Mouse (Mus musculus): ENCODE data around the gene Nfyc.

The Nfyc gene

DNA sequence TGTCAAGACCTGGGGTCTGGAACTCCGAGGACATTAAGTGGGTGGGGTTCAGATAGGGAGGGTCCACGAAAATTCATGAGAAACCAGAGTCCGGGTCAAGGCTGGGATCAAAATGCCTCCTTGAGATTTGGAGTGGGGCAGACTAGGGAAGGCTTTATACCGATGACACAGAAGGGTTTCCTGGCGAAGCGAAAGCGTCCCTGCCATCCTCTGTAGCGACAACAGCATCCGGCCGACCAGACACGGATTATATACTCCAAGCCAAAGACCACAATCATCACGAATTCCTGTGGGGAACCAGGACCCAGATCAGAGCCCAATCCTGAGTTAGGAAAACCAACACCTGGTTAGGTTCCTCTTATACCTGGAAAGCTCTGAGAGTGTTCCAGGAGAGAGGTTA is 114.6 kb downstream of the Nfyc start:
- DNase-seq (ENCODE audit: low spot score in 2 of 2), result no peak

DNA sequence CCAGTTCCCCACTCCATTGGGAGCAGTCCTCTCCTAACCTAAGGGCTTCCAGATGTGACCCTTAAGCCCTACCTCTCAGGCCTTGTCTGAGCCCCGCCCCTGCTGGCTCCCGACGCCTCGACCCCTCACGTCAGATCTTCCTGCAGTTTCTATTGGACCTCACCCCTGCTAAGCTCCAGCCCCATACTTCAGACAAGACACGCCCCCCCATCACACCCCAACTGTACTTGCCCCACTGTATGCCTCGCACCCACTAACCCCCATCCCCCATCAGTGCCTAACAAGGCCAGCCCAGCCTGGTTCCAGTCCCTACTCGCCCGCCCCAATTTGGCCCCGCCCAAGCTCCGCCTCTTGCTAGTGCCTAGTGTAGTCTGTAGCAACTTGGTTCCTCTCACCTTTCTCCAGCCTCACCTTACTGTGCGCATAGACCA is 115.2 kb downstream of the Nfyc start:
- DNase-seq (ENCODE audit: low spot score in 2 of 2), result peak in 1 of 2 experiments; percentile 21

DNA sequence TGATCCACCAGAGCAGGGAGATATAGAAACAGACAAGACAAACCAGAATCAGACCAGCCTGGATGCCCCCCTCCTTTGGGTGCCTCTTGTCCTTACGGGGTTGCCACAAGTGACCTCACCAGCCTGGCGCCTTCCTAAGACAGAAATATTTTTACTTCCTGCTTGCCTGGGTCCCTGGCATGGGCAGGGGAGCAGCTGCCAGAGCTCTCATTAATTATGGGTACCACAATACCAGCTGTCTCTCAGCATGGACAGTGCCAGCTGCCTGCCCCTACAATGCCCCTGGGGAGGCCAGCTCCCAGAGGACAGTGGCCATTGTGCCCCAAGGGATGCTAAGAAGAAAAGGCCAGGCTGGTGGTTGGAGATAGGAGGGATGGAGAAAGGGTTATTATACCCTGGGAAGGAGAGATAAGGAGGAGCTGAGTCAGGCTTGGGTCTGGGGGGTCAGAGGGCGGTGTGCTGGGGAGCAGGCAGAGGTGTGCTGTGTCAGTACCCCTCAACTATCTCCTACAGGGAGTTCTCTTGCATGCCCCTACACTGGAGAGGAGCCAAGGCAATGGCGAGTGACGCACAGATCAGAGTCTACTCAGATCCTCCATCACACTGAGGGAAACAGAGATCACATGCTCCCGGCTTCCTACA is 117.4 kb downstream of the Nfyc start:
- DNase-seq (ENCODE audit: low spot score in 2 of 2), result no peak

GRCm38 (mm10) chr4:120713021-120713420 is 118.4 kb downstream of the Nfyc start:
- DNase-seq (ENCODE audit: low spot score in 2 of 2), result no peak

- no peak for DNase-seq (ENCODE audit: low spot score in 2 of 2)
These were observed 119.1 kb downstream of the Nfyc start for GRCm38 (mm10) chr4:120712236-120712635.
